Mouse (Mus musculus) kidney, adult 2 months (tissue): ENCODE results near the gene Olfml2a. TPM values are rescaled to one million over a fixed set of nuclear protein-coding genes. Genes with fewer than 3 reads are reported as not detected.

ENCODE experiments used
- DNase-seq: peaks from one replicate; pipeline ENCODE4 v3.0.0; 2021
- H3K27ac ChIP-seq: fragments of 200-500 bp; 2 replicates; pipeline ENCODE4 v1.5.1; 2012; ENCODE audit warnings: low read depth, low read length, control low read depth, inconsistent platforms; ENCODE audit not compliant: insufficient read depth
- H3K27me3 ChIP-seq: fragments of 200-500 bp; replicated peaks from 2 replicates; pipeline ENCODE4 v1.6.1; 2012; ENCODE audit warnings: mild to moderate bottlenecking, moderate library complexity, low read length, inconsistent platforms; ENCODE audit not compliant: control insufficient read depth, insufficient read depth
- H3K36me3 ChIP-seq: fragments of 200-500 bp; 2 replicates; pipeline ENCODE4 v1.6.1; 2012; ENCODE audit warnings: mild to moderate bottlenecking, moderate library complexity, low read length, inconsistent platforms; ENCODE audit not compliant: control insufficient read depth, insufficient read depth
- H3K4me1 ChIP-seq: fragments of 200-500 bp; 2 replicates; pipeline ENCODE4 v1.6.1; 2011; ENCODE audit warnings: low read length; ENCODE audit not compliant: control insufficient read depth, insufficient read depth
- H3K4me3 ChIP-seq: fragments of 200-500 bp; 2 replicates; pipeline ENCODE4 v1.5.1; 2011; ENCODE audit warnings: mild to moderate bottlenecking, low read depth, low read length, control low read depth; ENCODE audit not compliant: insufficient read depth
- CTCF ChIP-seq: fragments of 200-500 bp; conservative IDR thresholded peaks from 2 replicates; pipeline ENCODE4 v1.5.1; 2011; ENCODE audit warnings: low read depth, mild to moderate bottlenecking, control low read depth, low read length, moderate library complexity, mixed read lengths; ENCODE audit not compliant: insufficient read depth, insufficient read length
- POLR2A ChIP-seq: fragments of 200-500 bp; IDR thresholded peaks from one replicate; pipeline ENCODE4 v1.6.1; 2011; ENCODE audit warnings: low read depth, low read length, control low read depth
- WGBS: fragments of 180-500 bp; shearing (Covaris S2); methylation state at CpG from one replicate; pipeline ENCODE4 v1.1.7; 2018; 5-methylcytosine and 5-hydroxymethylcytosine counted together
- polyA plus RNA-seq: library from polyadenylated mRNA; depleted of rRNA; stranded (reverse); fragments of >200 nt; gene quantifications from 2 replicates; pipeline ENCODE4 v1.2.3, GENCODE M21; 2012

Gene Olfml2a
- polyA plus RNA-seq, 1 experiment: 1.2 TPM

DNA sequence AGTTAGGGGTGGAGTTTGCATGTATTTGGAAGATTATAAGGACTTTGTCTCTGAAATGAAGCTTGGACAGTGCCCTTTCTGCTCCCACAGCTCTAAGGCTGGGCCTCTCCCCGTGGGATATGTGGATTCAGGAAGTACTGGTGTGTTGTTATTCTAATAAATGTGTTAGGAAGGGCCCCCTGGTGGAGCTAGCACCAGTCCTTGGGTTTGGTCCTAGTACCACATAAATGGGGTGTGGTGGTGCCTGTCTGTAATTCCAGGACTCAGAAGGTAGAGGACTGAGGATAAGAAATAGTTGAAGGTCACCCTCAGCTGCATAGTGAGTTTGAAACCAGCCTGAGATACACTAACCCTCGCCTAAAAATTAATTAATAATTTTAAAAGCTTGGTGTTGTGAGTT is 41.4 kb downstream of the Olfml2a start:
- DNase-seq: no peak
- Histone ChIP-seq H3K4me3 (no peak overlapping the region), H3K36me3 (no peaks in the 10 kb centered on the region), H3K4me1 (no peaks in the 10 kb centered on the region), H3K27ac (no peak overlapping the region), H3K27me3 (no peaks in the 10 kb centered on the region)
- TF ChIP-seq POLR2A: no peak
- TF ChIP-seq CTCF: no peak
- 33% methylated on average over 2 of the region's 2 CpGs for WGBS

DNA sequence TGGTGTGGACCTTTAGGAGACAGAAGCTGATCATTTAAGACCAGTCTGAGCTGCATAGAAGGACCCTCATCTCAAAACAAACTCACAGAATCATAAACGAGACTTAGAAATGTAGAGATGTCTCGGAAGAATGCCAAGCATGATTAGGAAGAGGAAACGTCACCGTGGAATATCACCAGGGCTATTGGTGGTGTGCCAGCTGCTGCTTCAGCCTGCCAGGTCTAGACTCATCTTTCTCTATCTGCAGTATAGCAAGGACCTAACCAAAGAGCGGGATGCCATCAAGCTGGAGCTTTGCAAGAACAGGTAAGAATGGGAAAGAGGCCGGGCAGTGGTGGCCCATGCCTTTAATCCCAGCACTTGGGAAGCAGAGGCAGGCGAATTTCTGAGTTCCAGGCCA is 41.9 kb downstream of the Olfml2a start:
- peak; percentile 16 for DNase-seq
- Histone ChIP-seq H3K27ac (no peak overlapping the region), H3K4me3 (no peak overlapping the region), H3K36me3 (no peaks in the 10 kb centered on the region), H3K27me3 (no peaks in the 10 kb centered on the region), H3K4me1 (no peaks in the 10 kb centered on the region)
- no peak for TF ChIP-seq CTCF
- no peak for TF ChIP-seq POLR2A
- WGBS: 78% methylated on average over 7 of the region's 7 CpGs

DNA sequence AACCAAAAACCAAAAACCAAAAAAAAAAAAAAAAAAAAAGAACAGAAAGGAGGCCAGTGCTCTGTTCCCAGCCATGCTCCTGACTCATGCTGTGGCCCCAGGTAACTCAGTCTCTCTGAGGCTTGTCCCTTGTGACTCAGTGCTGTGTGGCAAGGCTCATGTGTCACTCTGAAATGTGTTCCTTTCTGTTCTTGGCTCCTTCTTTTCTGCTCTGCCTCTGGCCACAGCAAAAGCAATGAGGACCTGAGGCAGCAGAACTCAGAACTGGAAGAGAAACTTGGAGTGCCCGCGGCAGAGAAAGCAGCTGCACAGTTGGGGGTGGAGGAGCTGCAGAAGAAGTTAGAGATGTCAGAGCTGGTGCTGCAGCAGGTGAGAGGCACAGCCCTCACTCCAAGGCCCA is 42.4 kb downstream of the Olfml2a start:
- H3K27ac ChIP-seq: no peak overlapping the region
- no peak overlapping the region for H3K4me3 ChIP-seq
- no peaks in the 10 kb centered on the region for H3K36me3 ChIP-seq
- WGBS: 70% methylated on average over 2 of the region's 2 CpGs
- TF ChIP-seq CTCF: no peak
- TF ChIP-seq POLR2A: no peak
- H3K27me3 ChIP-seq: no peaks in the 10 kb centered on the region
- no peaks in the 10 kb centered on the region for H3K4me1 ChIP-seq
- DNase-seq: no peak

DNA sequence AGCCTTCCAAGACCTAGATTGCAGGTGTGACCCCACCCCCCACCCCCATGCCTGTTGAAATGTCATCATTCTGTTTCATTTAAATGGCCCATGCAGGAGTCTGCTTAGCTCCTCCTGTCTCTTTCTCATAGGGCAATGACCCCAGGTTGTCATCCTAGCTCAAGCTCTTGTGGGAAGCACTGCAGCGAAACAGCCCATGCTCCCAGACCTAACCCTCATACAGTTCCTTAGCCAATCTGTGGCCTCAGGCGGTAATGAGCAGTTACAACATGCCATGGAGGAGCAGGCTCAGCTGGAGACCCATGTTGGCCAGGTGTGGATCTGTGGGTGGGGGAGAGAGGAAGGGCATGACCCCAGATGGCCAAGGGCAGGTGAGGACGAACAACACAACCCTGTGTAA is 43.4 kb downstream of the Olfml2a start:
- Histone ChIP-seq H3K4me3 (no peak overlapping the region), H3K36me3 (no peaks in the 10 kb centered on the region), H3K27ac (no peak overlapping the region), H3K27me3 (no peaks in the 10 kb centered on the region), H3K4me1 (no peaks in the 10 kb centered on the region)
- DNase-seq: no peak
- 84% methylated on average over 3 of the region's 3 CpGs for WGBS
- TF ChIP-seq POLR2A (no peak), CTCF (no peak)

DNA sequence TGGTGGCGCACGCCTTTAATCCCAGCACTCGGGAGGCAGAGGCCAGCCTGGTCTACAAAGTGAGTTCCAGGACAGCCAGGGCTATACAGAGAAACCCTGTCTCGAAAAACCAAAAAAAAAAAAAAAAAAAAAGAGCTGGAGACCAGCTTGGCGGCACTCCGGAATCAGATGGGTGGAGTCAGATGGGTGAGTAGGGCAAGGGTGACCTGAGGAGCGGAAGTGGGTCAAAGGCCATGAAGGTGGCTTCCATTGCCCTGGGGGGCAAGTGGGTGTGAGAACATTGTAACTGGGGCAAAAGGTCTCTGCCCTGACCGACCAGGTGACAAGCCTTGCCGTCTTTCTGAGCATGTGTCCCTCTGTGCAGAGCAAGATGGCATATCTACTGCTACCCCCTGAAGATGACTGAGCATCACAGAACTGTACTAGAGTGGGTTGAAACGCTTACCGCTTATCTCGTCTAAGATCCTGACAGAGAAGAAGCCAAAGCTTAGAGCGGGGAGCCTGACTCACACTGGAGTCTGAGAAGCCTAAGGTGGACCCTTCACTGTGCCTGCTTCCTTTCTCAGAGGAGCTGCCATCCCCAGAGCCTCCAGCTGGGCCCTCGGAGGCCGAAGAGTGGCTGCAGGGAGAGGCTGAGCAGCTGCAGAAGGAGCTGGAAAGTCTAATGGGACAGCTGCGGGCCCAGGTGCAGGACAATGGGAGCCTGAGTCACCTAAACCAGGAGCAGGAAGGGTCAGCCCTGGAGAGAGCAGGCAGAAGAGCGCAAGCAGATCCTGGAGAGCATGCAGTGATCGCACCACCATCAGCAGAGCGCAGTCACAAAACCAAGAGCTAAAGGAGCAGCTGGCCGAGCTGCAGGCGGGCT is 44.4 kb downstream of the Olfml2a start:
- TF ChIP-seq CTCF (no peak), POLR2A (no peak)
- Histone ChIP-seq H3K27ac (no peak overlapping the region), H3K36me3 (no peaks in the 10 kb centered on the region), H3K4me1 (no peaks in the 10 kb centered on the region), H3K4me3 (no peak overlapping the region), H3K27me3 (no peaks in the 10 kb centered on the region)
- DNase-seq: no peak
- WGBS: 85% methylated on average over 21 of the region's 21 CpGs

DNA sequence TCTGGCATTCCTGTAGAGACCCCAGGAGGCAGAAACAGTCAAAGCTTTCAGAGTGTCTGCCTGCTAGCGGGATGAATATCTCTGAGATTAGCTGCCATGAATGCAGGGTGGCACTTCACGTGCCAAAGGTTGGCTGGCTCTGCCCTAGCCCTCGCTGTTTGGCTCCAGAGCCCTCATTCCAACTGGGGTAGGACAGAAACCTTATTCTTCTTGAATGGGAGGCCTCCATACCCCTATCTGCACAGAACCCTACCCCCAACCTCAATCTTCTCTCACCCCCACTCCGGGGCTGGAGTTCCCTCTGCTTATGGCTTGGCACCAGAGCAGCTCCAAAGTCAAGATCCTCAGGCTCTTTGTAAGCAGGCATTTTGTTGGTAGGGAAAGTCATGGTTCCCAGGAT is 46.1 kb downstream of the Olfml2a start:
- Histone ChIP-seq H3K4me3 (no peak overlapping the region), H3K27me3 (no peaks in the 10 kb centered on the region), H3K4me1 (no peaks in the 10 kb centered on the region), H3K36me3 (no peaks in the 10 kb centered on the region), H3K27ac (no peak overlapping the region)
- TF ChIP-seq POLR2A (no peak), CTCF (no peak)
- DNase-seq: no peak
- WGBS: 84% methylated on average over 4 of the region's 4 CpGs

DNA sequence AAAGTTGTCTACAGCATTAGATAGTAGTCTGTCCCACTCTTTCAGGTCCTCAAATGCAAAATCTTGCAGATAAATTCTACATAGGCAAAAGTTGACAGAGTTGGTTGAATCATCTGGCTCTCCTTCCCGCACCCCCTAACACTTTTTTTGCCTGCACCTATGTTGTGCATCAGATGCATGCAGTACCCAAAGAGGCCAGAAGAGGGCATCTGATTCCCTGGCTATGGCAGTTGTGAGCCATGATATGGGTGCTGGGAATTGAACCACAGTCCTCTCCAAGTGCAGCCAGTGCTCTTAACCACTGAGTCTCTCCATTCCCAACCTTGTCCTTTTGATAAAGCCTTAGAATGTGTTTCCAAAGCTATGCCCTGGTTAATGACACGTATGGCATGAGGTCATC is 51.7 kb downstream of the Olfml2a start:
- Histone ChIP-seq H3K4me3 (no peak overlapping the region), H3K36me3 (no peaks in the 10 kb centered on the region), H3K4me1 (no peaks in the 10 kb centered on the region), H3K27me3 (no peaks in the 10 kb centered on the region), H3K27ac (no peak overlapping the region)
- 97% methylated on average over 2 of the region's 2 CpGs for WGBS
- no peak for DNase-seq
- TF ChIP-seq CTCF: 0 out of 2 replicates have a peak, but pooled peaks have one; percentile 10
- TF ChIP-seq POLR2A: no peak

DNA sequence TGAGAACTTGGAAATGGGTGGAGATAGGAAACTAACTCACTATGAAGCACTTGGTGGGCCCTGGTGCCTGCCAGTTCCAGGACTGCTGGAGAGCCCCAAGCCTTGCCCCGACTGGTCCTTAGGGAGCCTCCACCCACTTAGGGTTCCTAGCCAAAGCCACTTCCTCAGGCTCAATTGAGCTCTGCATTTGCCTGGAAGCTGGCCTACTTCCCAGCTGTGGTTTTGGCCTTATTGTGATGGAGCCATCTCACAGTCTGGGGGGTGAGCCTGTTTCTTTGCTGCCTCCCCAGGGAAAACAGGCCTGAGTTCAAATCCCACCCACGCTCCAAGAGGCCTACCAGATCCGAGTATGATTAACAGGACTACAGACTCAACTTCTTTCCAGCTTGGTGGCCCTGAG is 54.8 kb downstream of the Olfml2a start:
- Histone ChIP-seq H3K36me3 (no peaks in the 10 kb centered on the region), H3K27me3 (no peaks in the 10 kb centered on the region), H3K4me3 (no peak overlapping the region), H3K4me1 (no peaks in the 10 kb centered on the region), H3K27ac (no peak overlapping the region)
- 66% methylated on average over 3 of the region's 3 CpGs for WGBS
- peak; percentile 55 for DNase-seq
- TF ChIP-seq CTCF (no peak), POLR2A (no peak)
